Mouse (Mus musculus) cerebellum, postnatal 25 days (tissue): ENCODE measurements around the gene Smarcd2.
"Not testable (repeated sequence)": the region's sequence is repeated elsewhere in the genome, so short reads cannot be mapped to it uniquely, and the experiment has no call there.

Experiments used
- DNase-seq, 2 experiments: peaks; one replicate each; pipeline ENCODE4 v3.0.0; 2021; ENCODE audit warnings: mixed read lengths in 2 of 2

The Smarcd2 gene

GRCm38 (mm10) chr11:106233978-106234377 is 38.8 kb downstream of the Smarcd2 start:
- DNase-seq, result not testable (repeated sequence)

- DNase-seq, result no peak
These were observed 52.2 kb downstream of the Smarcd2 start for GRCm38 (mm10) chr11:106220603-106221002.

- peak; percentile 95 to 97 for DNase-seq
These were observed 55.9 kb downstream of the Smarcd2 start, which contains the start of gene Ddx42 for GRCm38 (mm10) chr11:106216730-106217490. Ddx42 (plus strand) TSS chr11:106216926.

GRCm38 (mm10) chr11:106215927-106216729 is 56.6 kb downstream of the Smarcd2 start, which contains the start of gene Ccdc47:
Ccdc47 (minus strand) TSS chr11:106216344.
- DNase-seq, result peak; percentile 95 to 97

- DNase-seq, result no peak
These were observed 57.3 kb downstream of the Smarcd2 start for GRCm38 (mm10) chr11:106215450-106215859.

GRCm38 (mm10) chr11:106214856-106215255 is 57.9 kb downstream of the Smarcd2 start:
- no peak for DNase-seq
